ENCODE assay signal across 9 mouse cellular contexts in genomic region chr7:98307921-98308606, GRCm38 (mm10). TPM values are rescaled to one million over a fixed set of nuclear protein-coding genes. Genes with fewer than 3 reads are reported as not detected.
DNase-seq lines count a peak whose midpoint lies in the region; ATAC-seq and TF ChIP-seq lines count a peak whose summit lies in the region.
"Had no signal": no experiment of that assay in that cellular context is flagged by ENCODE, and none has a peak within 500 bp of the region (broad histone marks: within the 10 kb centered on the region; RNA-seq: fewer than 3 reads in every experiment).

No protein-coding gene starts in this region.

- TF ChIP-seq CTCF in spleen, adult 2 months (IDR thresholded peaks at IDR 0.05; ENCODE audit: extremely low read depth, insufficient read depth, insufficient read length, insufficient replicate concordance), result no peak

- peaks cover 5% of the 10 kb centered on the region for H3K4me1 ChIP-seq in spleen, adult 2 months (ENCODE audit: control insufficient read depth, insufficient read depth, insufficient read length)
- H3K4me1 ChIP-seq in limb, embryonic 15.5 days, result peaks cover 10% of the 10 kb centered on the region; the same call in 1 of the 2 replicates

- intact Hi-C loops in left cerebral cortex, postnatal 4 days (cut with DNase I), result no loop called here

- WGBS in spleen, adult 2 months, result 56% methylated on average over 9 of the region's 9 CpGs
- 28% methylated on average over 9 of the region's 9 CpGs for WGBS in limb, embryonic 15.5 days

- H3K27me3 ChIP-seq in spleen, adult 2 months (ENCODE audit: control insufficient read depth, insufficient read depth, low read length), result no peaks in the 10 kb centered on the region; the same call in 1 of the 2 replicates
- no peaks in the 10 kb centered on the region for H3K27me3 ChIP-seq in limb, embryonic 15.5 days

- TF ChIP-seq POLR2A in spleen, adult 2 months (IDR thresholded peaks at IDR 0.05; ENCODE audit: low read depth, low read length), result no peak

- DNase-seq in embryo, embryonic 10.5 days (ENCODE audit: low spot score), result peak; percentile 13
- DNase-seq in embryo, embryonic 10 days (ENCODE audit: low spot score), result no peak
- DNase-seq in spleen, adult 2 months (ENCODE audit: low read depth in 1 of 2, low spot score in 2 of 2), result no peak
- DNase-seq in spleen, adult 18-20 months, result no peak
- DNase-seq in urinary bladder, postnatal 36 days (ENCODE audit: low spot score in 2 of 2), result no peak
- no peak for DNase-seq in yolk sac, embryonic 10.5 days (ENCODE audit: low spot score)
- DNase-seq in left cerebral cortex, postnatal 4 days, result no peak
- DNase-seq: right cerebral cortex, postnatal 25 days had no signal

- peak overlapping the region; percentile 82 for H3K4me3 ChIP-seq in spleen, adult 2 months (ENCODE audit: extremely low read depth, insufficient read depth, insufficient read length)
- H3K4me3 ChIP-seq in limb, embryonic 15.5 days, result peak overlapping the region; percentile 83

- no peak overlapping the region; the same call in 1 of the 2 replicates for H3K27ac ChIP-seq in spleen, adult 2 months (ENCODE audit: insufficient read depth, low read length)
- no peak overlapping the region for H3K27ac ChIP-seq in limb, embryonic 15.5 days

- no peaks in the 10 kb centered on the region for H3K36me3 ChIP-seq in spleen, adult 2 months (ENCODE audit: control insufficient read depth, insufficient read depth, low read length)
- no peaks in the 10 kb centered on the region for H3K36me3 ChIP-seq in limb, embryonic 15.5 days

- H3K9ac ChIP-seq in limb, embryonic 15.5 days, result peak overlapping the region; percentile 80; the same call in 1 of the 2 replicates

- peak overlapping the region; percentile 85 for H3K4me2 ChIP-seq in limb, embryonic 15.5 days

- no peaks in the 10 kb centered on the region for H3K9me3 ChIP-seq in limb, embryonic 15.5 days

- no peak for ATAC-seq in limb, embryonic 15.5 days (ENCODE audit: insufficient number of reproducible peaks, low FRiP score, low TSS enrichment, low read depth)

RNA-seq across cellular contexts. Expression of gene Acer3, which starts 12.9 kb away (rescaled TPM):
- 6.2 and 8.6 TPM in 2 replicates for polyA plus RNA-seq in spleen, adult 2 months (2012; rRNA removed)
- polyA plus RNA-seq in limb, embryonic 15.5 days (2015; fragmentation: Nextera tagmentation; extraction: Ambion mirVana), result 47.2 and 48.3 TPM in 2 replicates
- 10 to 100 TPM; 10.1 to 10.6 TPM for total RNA-seq in left cerebral cortex, postnatal 4 days (2021)

RNA-seq across cellular contexts. Expression of gene Tsku, which starts 53.1 kb away (rescaled TPM):
- polyA plus RNA-seq in spleen, adult 2 months (2012; rRNA removed), result 9.4 and 12.0 TPM in 2 replicates
- 20.7 and 21.6 TPM in 2 replicates for polyA plus RNA-seq in limb, embryonic 15.5 days (2015; fragmentation: Nextera tagmentation; extraction: Ambion mirVana)
- total RNA-seq in left cerebral cortex, postnatal 4 days (2021), result 10 to 100 TPM; 11.5 TPM
